Mouse (Mus musculus) stomach, postnatal 0 days (tissue): ENCODE data around the gene Copz1. TPM values are rescaled to one million over a fixed set of nuclear protein-coding genes. Genes with fewer than 3 reads are reported as not detected.

Experiments used
- ATAC-seq: fragments of 200-750 bp; cut with Nextera tagmentation; 2 replicates; pipeline ENCODE4 v1.8.0; 2017; ENCODE audit not compliant: low FRiP score, low TSS enrichment
- DNase-seq: peaks from one replicate; pipeline ENCODE4 v3.0.0-alpha.2; 2016; ENCODE audit warnings: low spot score
- H3K27ac ChIP-seq: fragments of 300-500 bp; sonication (generic); replicated peaks from 2 replicates; pipeline ENCODE4 v1.5.1; 2014; ENCODE audit warnings: mild to moderate bottlenecking, control low read depth
- H3K27me3 ChIP-seq: fragments of 300-500 bp; sonication (generic); 2 replicates; pipeline ENCODE4 v1.6.1; 2014; ENCODE audit warnings: low read length; ENCODE audit not compliant: control insufficient read depth, insufficient read depth
- H3K36me3 ChIP-seq: fragments of 300-500 bp; sonication (generic); 2 replicates; pipeline ENCODE4 v1.6.1; 2014; ENCODE audit warnings: low read length, mixed read lengths; ENCODE audit not compliant: control insufficient read depth, insufficient read depth
- H3K4me1 ChIP-seq: fragments of 300-500 bp; sonication (generic); replicated peaks from 2 replicates; pipeline ENCODE4 v1.6.1; 2014; ENCODE audit warnings: antibody characterized with exemption; ENCODE audit not compliant: control insufficient read depth, insufficient read depth
- H3K4me2 ChIP-seq: fragments of 300-500 bp; sonication (generic); replicated peaks from 2 replicates; pipeline ENCODE4 v1.6.1; 2014; ENCODE audit warnings: low read depth, mild to moderate bottlenecking, control low read depth, moderate library complexity
- H3K4me3 ChIP-seq: fragments of 300-500 bp; sonication (generic); 2 replicates; pipeline ENCODE4 v1.5.1; 2014; ENCODE audit warnings: low read depth, low read length, control low read depth
- H3K9ac ChIP-seq: fragments of 300-500 bp; sonication (generic); 2 replicates; pipeline ENCODE4 v1.6.1; 2014; ENCODE audit warnings: mild to moderate bottlenecking, low read length, control low read depth, mixed read lengths
- H3K9me3 ChIP-seq: fragments of 300-500 bp; sonication (generic); 2 replicates; pipeline ENCODE4 v1.6.1; 2016; ENCODE audit warnings: low read length; ENCODE audit not compliant: control insufficient read depth
- CTCF ChIP-seq: IDR thresholded peaks from 2 replicates; pipeline ENCODE4 v1.5.1; 2016; ENCODE audit warnings: antibody characterized with exemption, low read depth, mild to moderate bottlenecking, moderate library complexity
- EP300 ChIP-seq: optimal IDR thresholded peaks from 2 replicates; pipeline ENCODE3; 2016; ENCODE audit warnings: antibody characterized with exemption
- WGBS: fragments of 180-500 bp; shearing (Covaris S2); extraction: QIAGEN DNeasy Blood & Tissue Kit; methylation state at CpG from one replicate; pipeline ENCODE4 v1.1.7; 2014; 5-methylcytosine and 5-hydroxymethylcytosine counted together
- polyA plus RNA-seq: library from polyadenylated mRNA; unstranded; fragments of >200 nt; fragmentation: Nextera tagmentation; extraction: Ambion mirVana; gene quantifications from 2 replicates; pipeline ENCODE4 v1.2.1, GENCODE M21; 2015

Copz1 gene
- polyA plus RNA-seq, 1 experiment from 2014 or later = 159 TPM

DNA sequence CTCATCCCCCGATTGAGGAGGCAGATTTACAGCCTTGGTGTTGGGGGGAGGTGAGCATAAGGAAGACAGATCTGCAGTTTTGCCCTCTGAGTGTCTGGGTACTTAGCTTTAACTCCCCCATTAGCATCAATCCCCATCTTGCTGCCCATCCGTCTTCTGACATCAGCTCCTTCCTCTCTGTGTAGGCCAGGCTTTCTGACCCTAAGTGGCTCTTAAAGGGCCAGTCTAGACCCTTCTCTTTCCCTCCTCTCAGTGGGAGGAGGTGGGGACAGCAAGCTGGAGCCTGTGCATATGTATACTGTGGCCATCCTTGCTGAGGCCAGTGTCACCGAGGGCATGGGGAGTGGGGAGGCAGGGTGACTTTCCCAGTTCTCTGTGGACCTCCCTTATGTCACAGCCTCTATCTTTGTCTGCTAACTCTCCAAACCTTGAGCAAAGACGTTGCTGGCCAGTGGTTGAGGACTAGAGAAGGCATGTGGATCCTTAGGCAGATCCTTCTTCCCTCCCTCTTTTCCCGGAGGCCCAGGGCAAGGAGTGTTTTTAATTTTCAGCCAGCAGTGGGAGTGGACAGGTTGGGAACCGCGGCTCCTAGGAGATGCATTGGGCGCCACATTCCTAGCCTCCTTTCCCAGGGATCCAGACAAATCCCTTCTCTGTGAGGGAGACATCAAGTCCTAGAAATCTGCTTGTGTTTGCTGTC lies 31.6 kb downstream of the Copz1 start:
- ATAC-seq (no peak), DNase-seq (no peak)
- no peaks in the 10 kb centered on the region for H3K27me3 ChIP-seq
- 12% methylated on average over 8 of the region's 8 CpGs for WGBS
- peak overlapping the region; percentile 91 for H3K4me2 ChIP-seq
- H3K27ac ChIP-seq = peak overlapping the region; percentile 95
- H3K9ac ChIP-seq = peak overlapping the region; percentile 61
- peaks cover 10% of the 10 kb centered on the region for H3K4me1 ChIP-seq
- TF ChIP-seq EP300 = no peak
- TF ChIP-seq CTCF = no peak
- no peaks in the 10 kb centered on the region for H3K9me3 ChIP-seq
- H3K36me3 ChIP-seq = no peaks in the 10 kb centered on the region
- H3K4me3 ChIP-seq = peak overlapping the region; percentile 57

DNA sequence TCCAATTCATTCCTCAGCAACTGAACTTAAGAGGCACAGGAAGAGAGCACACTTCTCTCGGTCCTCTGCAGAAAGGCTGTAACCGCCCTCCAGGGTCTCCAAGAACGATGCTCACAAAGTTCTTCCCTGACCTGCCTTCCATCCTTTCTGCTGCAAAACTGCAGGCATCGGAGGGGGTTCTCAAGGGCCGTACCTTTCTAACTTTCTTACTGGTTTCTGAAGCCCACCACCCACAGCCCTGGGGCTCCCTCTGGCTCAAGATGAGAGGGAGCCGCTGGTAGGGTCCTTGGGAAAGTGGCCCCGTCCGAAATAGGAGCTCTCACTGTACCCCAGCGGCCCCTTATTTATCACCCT lies 32.1 kb downstream of the Copz1 start:
- no peak for TF ChIP-seq EP300
- no peak for TF ChIP-seq CTCF
- Histone ChIP-seq H3K4me2 (peak overlapping the region; percentile 91), H3K4me3 (peak overlapping the region; percentile 57), H3K9me3 (no peaks in the 10 kb centered on the region), H3K9ac (peak overlapping the region; percentile 61), H3K27me3 (no peaks in the 10 kb centered on the region), H3K36me3 (no peaks in the 10 kb centered on the region), H3K27ac (peak overlapping the region; percentile 95), H3K4me1 (peaks cover 10% of the 10 kb centered on the region)
- WGBS = 0% methylated on average over 9 of the region's 9 CpGs
- DNase-seq (no peak), ATAC-seq (no peak)

- Histone ChIP-seq H3K4me2 (peak overlapping the region; percentile 91), H3K27ac (peak overlapping the region; percentile 95), H3K36me3 (no peaks in the 10 kb centered on the region), H3K4me1 (peaks cover 10% of the 10 kb centered on the region), H3K4me3 (peak overlapping the region; percentile 57), H3K9ac (peak overlapping the region; percentile 68), H3K9me3 (no peaks in the 10 kb centered on the region), H3K27me3 (no peaks in the 10 kb centered on the region)
- DNase-seq (peak; percentile 94), ATAC-seq (peak; percentile 95)
- under 1% methylated on average over 71 of the region's 71 CpGs for WGBS
- peak; percentile 97 for TF ChIP-seq EP300
- no peak for TF ChIP-seq CTCF
Measured at GRCm38 (mm10) chr15:103305070-103305678, 32.7 kb downstream of the Copz1 start.

DNA sequence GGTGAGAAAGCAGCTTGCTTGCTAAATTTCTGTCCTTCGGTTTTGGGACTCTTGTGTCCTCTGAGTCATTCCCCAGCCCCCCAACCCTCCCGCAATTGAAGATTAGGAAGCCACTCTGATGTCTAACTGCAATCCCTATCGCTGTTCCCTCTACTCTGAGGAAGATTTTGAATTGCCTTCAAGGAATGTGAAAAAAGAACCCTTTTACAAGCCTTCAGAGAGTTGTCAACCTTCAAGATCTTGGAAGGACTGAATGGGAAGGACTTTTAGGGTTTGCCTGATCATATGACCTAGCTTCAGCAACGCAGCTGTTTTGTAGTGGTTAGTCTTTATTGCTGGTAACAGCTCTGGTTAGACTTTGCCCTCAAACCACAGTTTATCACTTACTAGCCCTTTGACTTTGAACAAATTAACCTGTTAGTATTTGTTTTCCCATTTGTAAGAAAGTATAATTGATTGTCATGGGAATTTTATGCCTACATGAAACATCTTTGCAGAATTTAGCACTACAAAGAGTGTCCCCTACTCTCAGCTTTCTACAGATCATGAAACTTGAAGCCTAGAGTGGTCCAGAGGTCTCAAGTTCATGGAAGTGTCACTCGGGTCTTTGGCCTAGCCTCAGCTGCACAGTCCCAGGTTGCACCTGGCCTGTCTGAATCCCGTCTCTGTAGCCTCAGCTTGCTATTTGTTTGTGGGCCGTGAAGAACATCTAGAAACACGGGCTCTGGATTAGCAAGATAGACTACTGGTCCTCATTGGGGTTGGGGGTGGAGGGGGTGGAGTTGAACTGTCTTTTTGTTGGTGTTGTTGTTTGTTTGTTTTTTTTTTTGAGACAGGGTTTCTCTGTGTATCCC lies 33.5 kb downstream of the Copz1 start:
- Histone ChIP-seq H3K9me3 (no peaks in the 10 kb centered on the region), H3K27ac (peak overlapping the region; percentile 95), H3K4me1 (peaks cover 7% of the 10 kb centered on the region), H3K4me3 (peak overlapping the region; percentile 57), H3K36me3 (no peaks in the 10 kb centered on the region), H3K9ac (peak overlapping the region; percentile 68), H3K27me3 (no peaks in the 10 kb centered on the region), H3K4me2 (peak overlapping the region; percentile 91)
- TF ChIP-seq CTCF (no peak), EP300 (no peak)
- ATAC-seq = no peak
- whole genome bisulfite sequencing = 34% methylated on average over 8 of the region's 8 CpGs
- DNase-seq = no peak

DNA sequence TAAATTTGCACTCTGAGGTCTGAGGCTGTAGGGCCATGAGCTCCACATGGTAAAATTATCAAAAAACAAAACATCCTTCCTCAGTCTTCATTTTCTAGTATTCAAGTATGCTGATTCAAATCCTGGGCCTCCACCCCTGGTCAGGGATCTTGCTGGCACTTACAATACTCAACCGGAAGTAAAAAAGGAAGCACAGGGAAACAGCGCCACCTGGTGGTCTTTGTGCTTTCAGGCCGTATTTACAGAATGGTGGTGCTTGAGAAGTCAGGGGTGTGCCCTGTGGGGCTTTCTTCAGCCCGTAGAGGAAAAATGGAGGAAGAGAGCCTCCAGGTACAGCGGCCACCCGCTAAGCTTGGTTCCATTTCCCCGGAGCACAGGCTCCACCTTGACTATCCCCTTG lies 34.6 kb downstream of the Copz1 start:
- H3K4me1 ChIP-seq = peaks cover 7% of the 10 kb centered on the region
- no peak overlapping the region for H3K27ac ChIP-seq
- no peaks in the 10 kb centered on the region for H3K9me3 ChIP-seq
- TF ChIP-seq CTCF (peak; percentile 98), EP300 (no peak)
- peak; percentile 39; the same call in 1 of the 2 replicates for ATAC-seq
- no peaks in the 10 kb centered on the region for H3K36me3 ChIP-seq
- H3K4me2 ChIP-seq = 0 out of 2 replicates have a peak overlapping the region, but pooled peaks have one; percentile 27
- H3K9ac ChIP-seq = no peak overlapping the region
- H3K4me3 ChIP-seq = no peak overlapping the region
- DNase-seq = peak; percentile 94
- WGBS = 1% methylated on average over 7 of the region's 7 CpGs
- H3K27me3 ChIP-seq = no peaks in the 10 kb centered on the region
